Mouse (Mus musculus) lung, embryonic 14.5 days (tissue): ENCODE measurements at regions not wholly inside any gene's neighbourhood (a gene's known extent, or its start where the extent isn't known, plus 50 kb on each side); places are given as distances from the start of the nearest gene placed in this dataset.

ENCODE experiments used
- ATAC-seq: fragments of 200-750 bp; cut with Nextera tagmentation; 2 replicates; pipeline ENCODE4 v1.8.0; 2017; ENCODE audit warnings: mild to moderate bottlenecking, moderate TSS enrichment, moderate library complexity; ENCODE audit not compliant: insufficient read depth
- DNase-seq: peaks from one replicate; pipeline ENCODE4 v3.0.0-alpha.2; 2015
- H3K27ac ChIP-seq: fragments of 300-500 bp; sonication (generic); 2 replicates; pipeline ENCODE4 v1.5.1; 2014; ENCODE audit warnings: low read depth, mild to moderate bottlenecking, moderate library complexity
- H3K27me3 ChIP-seq: fragments of 300-500 bp; sonication (generic); 2 replicates; pipeline ENCODE4 v1.6.1; 2014; ENCODE audit warnings: low read length, control low read depth; ENCODE audit not compliant: insufficient read depth
- H3K36me3 ChIP-seq: fragments of 300-500 bp; sonication (generic); 2 replicates; pipeline ENCODE4 v1.6.1; 2014; ENCODE audit warnings: control low read depth; ENCODE audit not compliant: insufficient read depth
- H3K4me1 ChIP-seq: fragments of 300-500 bp; sonication (generic); 2 replicates; pipeline ENCODE4 v1.6.1; 2014; ENCODE audit warnings: antibody characterized with exemption, control low read depth; ENCODE audit not compliant: insufficient read depth
- H3K4me2 ChIP-seq: fragments of 300-500 bp; sonication (generic); 2 replicates; pipeline ENCODE4 v1.6.1; 2014; ENCODE audit warnings: mild to moderate bottlenecking
- H3K4me3 ChIP-seq: fragments of 300-500 bp; sonication (generic); 2 replicates; pipeline ENCODE4 v1.5.1; 2014; ENCODE audit warnings: low read depth, low read length
- H3K9ac ChIP-seq: fragments of 300-500 bp; sonication (generic); 2 replicates; pipeline ENCODE4 v1.6.1; 2014
- H3K9me3 ChIP-seq: fragments of 300-500 bp; sonication (generic); 2 replicates; pipeline ENCODE4 v1.6.1; 2016; ENCODE audit warnings: low read depth, low read length, control low read depth
- CTCF ChIP-seq: IDR thresholded peaks from 2 replicates; pipeline ENCODE4 v1.5.1; 2016; ENCODE audit warnings: antibody characterized with exemption, low read depth
- WGBS: fragments of 180-500 bp; shearing (Covaris S2); extraction: QIAGEN DNeasy Blood & Tissue Kit; methylation state at CpG from one replicate; pipeline ENCODE4 v1.1.7; 2014; 5-methylcytosine and 5-hydroxymethylcytosine counted together

- peak overlapping the region; percentile 15 for H3K4me3 ChIP-seq
- peak overlapping the region; percentile 73 for H3K27ac ChIP-seq
- H3K9me3 ChIP-seq = no peaks in the 10 kb centered on the region
- no peaks in the 10 kb centered on the region for H3K27me3 ChIP-seq
- peak overlapping the region; percentile 5; the same call in 1 of the 2 replicates for H3K9ac ChIP-seq
- TF ChIP-seq CTCF = no peak
- WGBS = 3% methylated on average over 27 of the region's 27 CpGs
- H3K36me3 ChIP-seq = no peaks in the 10 kb centered on the region
- H3K4me2 ChIP-seq = peak overlapping the region; percentile 59
- peaks cover 13% of the 10 kb centered on the region for H3K4me1 ChIP-seq
- DNase-seq (peak; percentile 86), ATAC-seq (peak; percentile 80)
Observed at GRCm38 (mm10) chr6:94773604-94774486, 73.9 kb upstream of the Lrig1 start.

DNA sequence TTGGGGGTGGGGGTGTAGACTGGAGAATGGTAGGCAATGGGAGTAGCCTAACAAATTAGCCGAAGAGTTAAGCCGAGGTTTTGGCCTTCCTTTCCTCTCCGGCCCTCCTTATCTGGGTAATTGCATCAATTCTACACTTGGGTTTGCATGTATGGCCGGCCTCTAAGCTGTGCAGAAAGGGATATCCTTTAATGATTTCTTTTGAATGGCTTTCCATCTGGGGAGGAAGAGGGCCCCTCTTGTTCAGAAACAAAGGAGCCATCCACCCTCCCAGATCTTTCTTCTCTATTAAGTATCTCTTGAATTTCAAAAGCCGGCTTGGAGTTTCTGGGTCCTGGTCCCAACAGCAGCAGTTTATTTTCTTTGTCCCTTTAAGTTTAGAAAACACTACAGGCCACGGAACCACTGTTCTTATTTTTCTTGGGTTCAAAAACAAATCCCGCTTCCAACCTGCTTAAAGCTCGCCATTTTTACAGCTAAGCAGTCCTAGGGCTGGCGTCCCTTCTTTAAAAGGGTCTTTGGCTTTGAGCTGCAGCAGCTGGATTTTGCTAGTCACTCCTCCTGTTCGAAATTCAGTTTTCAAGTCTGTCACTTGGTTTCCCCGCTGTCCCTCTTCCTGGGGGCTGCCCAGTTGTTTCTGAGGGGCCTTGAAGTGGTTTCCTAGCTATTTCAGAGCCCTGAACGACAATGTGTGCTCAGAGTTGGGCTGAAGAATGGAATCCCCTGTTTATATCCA, 73.1 kb upstream of the Lrig1 start:
- Histone ChIP-seq H3K9ac (peak overlapping the region; percentile 5; the same call in 1 of the 2 replicates), H3K9me3 (no peaks in the 10 kb centered on the region), H3K27me3 (no peaks in the 10 kb centered on the region), H3K36me3 (no peaks in the 10 kb centered on the region), H3K27ac (peak overlapping the region; percentile 73), H3K4me3 (no peak overlapping the region), H3K4me1 (peaks cover 13% of the 10 kb centered on the region), H3K4me2 (peak overlapping the region; percentile 59)
- TF ChIP-seq CTCF = no peak
- ATAC-seq (peak; percentile 79), DNase-seq (peak; percentile 78)
- 16% methylated on average over 12 of the region's 12 CpGs for WGBS

DNA sequence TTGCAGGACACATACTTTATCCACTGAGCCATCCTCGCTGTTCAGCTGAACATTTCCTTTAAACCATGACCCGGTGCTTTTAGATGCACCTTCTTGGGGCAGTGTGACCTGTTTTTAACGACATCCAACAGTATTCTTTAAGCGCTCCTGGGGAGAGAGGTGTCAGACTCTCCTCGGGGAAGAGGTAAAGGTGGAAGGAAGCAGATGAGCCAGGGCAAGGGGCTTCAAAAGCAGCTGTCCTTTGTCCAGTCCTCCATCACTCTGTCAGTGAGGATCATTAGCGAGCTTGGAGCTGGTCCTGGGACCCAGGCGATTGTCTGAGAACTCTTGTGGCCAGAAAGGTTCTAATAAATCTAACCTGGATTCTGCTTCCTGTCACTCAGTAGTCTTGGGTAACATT, 72.4 kb upstream of the Lrig1 start:
- H3K27ac ChIP-seq = peak overlapping the region; percentile 73; the same call in 1 of the 2 replicates
- 46% methylated on average over 7 of the region's 7 CpGs for WGBS
- no peak for ATAC-seq

GRCm38 (mm10) chr6:94768230-94768629, 68.3 kb upstream of the Lrig1 start:
- DNase-seq (no peak), ATAC-seq (no peak)
- Histone ChIP-seq H3K4me1 (peaks cover 6% of the 10 kb centered on the region), H3K9ac (no peak overlapping the region), H3K27me3 (no peaks in the 10 kb centered on the region), H3K4me3 (no peak overlapping the region), H3K27ac (no peak overlapping the region), H3K9me3 (no peaks in the 10 kb centered on the region), H3K4me2 (no peak overlapping the region), H3K36me3 (no peaks in the 10 kb centered on the region)
- no peak for TF ChIP-seq CTCF
- 74% methylated on average over 5 of the region's 5 CpGs for WGBS

More for the DNA sequence above, 72.4 kb upstream of the Lrig1 start:
- no peak overlapping the region for H3K4me3 ChIP-seq
- H3K36me3 ChIP-seq = no peaks in the 10 kb centered on the region
- no peak for TF ChIP-seq CTCF
- H3K27me3 ChIP-seq = no peaks in the 10 kb centered on the region
- DNase-seq = no peak
- peaks cover 13% of the 10 kb centered on the region for H3K4me1 ChIP-seq
- no peaks in the 10 kb centered on the region for H3K9me3 ChIP-seq
- H3K4me2 ChIP-seq = no peak overlapping the region
- H3K9ac ChIP-seq = no peak overlapping the region

DNA sequence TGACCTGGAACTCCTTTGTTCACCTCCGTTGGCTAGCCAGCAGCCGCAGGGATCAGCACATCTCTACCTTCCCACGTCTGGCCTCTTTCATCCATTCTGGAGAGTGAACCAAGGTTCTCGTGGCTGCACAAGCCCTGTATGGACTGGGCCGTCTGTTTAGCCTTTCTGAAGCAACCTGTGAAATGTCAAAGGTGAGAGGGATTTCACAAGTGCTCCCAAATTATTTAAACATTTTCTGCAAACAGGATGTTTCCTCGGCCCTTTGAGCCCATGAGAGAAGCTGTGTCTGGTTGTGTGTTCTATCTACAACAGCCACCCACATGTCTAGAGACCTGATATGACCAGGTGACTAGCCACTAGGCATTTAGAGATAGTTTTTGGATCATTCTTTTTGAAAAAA, 65.8 kb upstream of the Lrig1 start:
- no peak overlapping the region for H3K27ac ChIP-seq
- ATAC-seq (no peak), DNase-seq (no peak)
- H3K4me1 ChIP-seq = no peaks in the 10 kb centered on the region
- H3K4me3 ChIP-seq = no peak overlapping the region
- no peak overlapping the region for H3K9ac ChIP-seq
- no peak overlapping the region for H3K4me2 ChIP-seq
- H3K36me3 ChIP-seq = no peaks in the 10 kb centered on the region
- 67% methylated on average over 6 of the region's 6 CpGs for WGBS
- H3K9me3 ChIP-seq = no peaks in the 10 kb centered on the region
- H3K27me3 ChIP-seq = no peaks in the 10 kb centered on the region
- no peak for TF ChIP-seq CTCF

DNA sequence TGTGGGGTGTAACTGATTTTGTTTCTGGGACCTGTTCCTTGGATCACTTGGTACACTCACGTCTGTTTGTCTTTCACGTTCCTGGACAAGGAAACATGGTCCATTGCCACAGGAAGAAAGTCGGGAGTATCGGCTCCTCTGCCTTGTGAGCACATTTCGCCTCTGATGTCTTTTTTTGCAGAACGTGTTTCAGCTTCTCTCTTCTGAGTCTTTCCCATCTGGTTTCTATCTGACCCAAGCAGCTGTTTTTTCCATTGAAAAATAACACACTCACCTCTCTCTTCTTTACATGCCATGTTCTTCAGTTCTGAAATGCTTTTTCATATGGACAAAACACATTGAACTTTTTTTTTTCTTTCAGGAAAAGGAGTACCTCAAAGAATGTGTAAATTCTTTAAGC, 61.4 kb upstream of the Lrig1 start:
- Histone ChIP-seq H3K9me3 (no peaks in the 10 kb centered on the region), H3K27ac (no peak overlapping the region), H3K9ac (no peak overlapping the region), H3K4me3 (no peak overlapping the region), H3K36me3 (no peaks in the 10 kb centered on the region), H3K4me2 (no peak overlapping the region), H3K4me1 (no peaks in the 10 kb centered on the region), H3K27me3 (no peaks in the 10 kb centered on the region)
- ATAC-seq (no peak), DNase-seq (no peak)
- TF ChIP-seq CTCF = no peak
- 54% methylated on average over 6 of the region's 6 CpGs for whole genome bisulfite sequencing

DNA sequence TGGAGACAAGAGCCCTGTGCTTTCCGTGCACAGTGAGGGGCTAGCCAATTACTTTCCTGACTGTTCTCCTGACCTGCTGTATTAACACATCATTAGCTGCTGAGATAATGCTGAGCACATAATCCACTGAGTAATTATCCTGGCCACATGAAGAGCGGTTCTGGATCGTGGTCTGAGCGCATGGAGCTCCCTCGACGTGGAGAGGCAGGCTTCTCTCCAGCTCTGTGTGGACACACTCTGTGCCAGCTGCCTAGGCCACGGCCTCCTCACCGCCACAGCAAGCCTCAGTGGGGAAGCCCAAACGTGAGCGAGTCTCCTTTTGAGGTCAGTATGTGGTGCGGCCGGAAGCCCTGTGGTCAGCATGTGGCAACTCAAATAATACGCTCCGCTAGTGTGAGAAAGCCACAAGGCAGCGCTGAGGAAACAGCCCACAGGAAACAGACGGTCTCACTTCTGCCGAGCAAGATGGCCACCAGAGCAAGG, 60.7 kb upstream of the Lrig1 start:
- ATAC-seq (0 out of 2 replicates have a peak, but pooled peaks have one; percentile 21), DNase-seq (no peak)
- Histone ChIP-seq H3K9ac (no peak overlapping the region), H3K9me3 (no peaks in the 10 kb centered on the region), H3K36me3 (no peaks in the 10 kb centered on the region), H3K4me1 (no peaks in the 10 kb centered on the region), H3K27ac (no peak overlapping the region), H3K4me3 (no peak overlapping the region), H3K27me3 (no peaks in the 10 kb centered on the region), H3K4me2 (no peak overlapping the region)
- 64% methylated on average over 17 of the region's 17 CpGs for WGBS
- no peak for TF ChIP-seq CTCF
